Mouse (Mus musculus): Measurements from ENCODE around the gene Gm9049. TPM values are rescaled to one million over a fixed set of nuclear protein-coding genes. Genes with fewer than 3 reads are reported as not detected.

The Gm9049 gene
- polyA plus RNA-seq, 1 experiment from 2014 or later = not detected

Other genes with a start within 250 kb of the Gm9049 start
- 47.2 and 48.7 TPM in 2 replicates for gene Mdm1, start 212.3 kb downstream of the Gm9049 start, polyA plus RNA-seq (2016; fragmentation: Nextera tagmentation; extraction: Ambion mirVana)
- gene Il22, start 149.2 kb downstream of the Gm9049 start, polyA plus RNA-seq (2016; fragmentation: Nextera tagmentation; extraction: Ambion mirVana) = not detected in 2 replicates
- gene Gm32717, start 113.3 kb downstream of the Gm9049 start, polyA plus RNA-seq (2016; fragmentation: Nextera tagmentation; extraction: Ambion mirVana) = 0.09 TPM in 1 of 2 replicates, not detected in the other
- gene Gm32802, start 95.4 kb downstream of the Gm9049 start, polyA plus RNA-seq (2016; fragmentation: Nextera tagmentation; extraction: Ambion mirVana) = 0.09 TPM in 1 of 2 replicates, not detected in the other
- gene Iltifb, start 59.1 kb downstream of the Gm9049 start, polyA plus RNA-seq (2016; fragmentation: Nextera tagmentation; extraction: Ambion mirVana) = not detected in 2 replicates
- 0.06 TPM in 1 of 2 replicates, not detected in the other for gene Gm9040, start 27.1 kb downstream of the Gm9049 start, polyA plus RNA-seq (2016; fragmentation: Nextera tagmentation; extraction: Ambion mirVana)
- 0.06 TPM in 1 of 2 replicates, not detected in the other for gene Gm9044, start 21.7 kb downstream of the Gm9049 start, polyA plus RNA-seq (2016; fragmentation: Nextera tagmentation; extraction: Ambion mirVana)
- not detected in 2 replicates for gene Gm9045, start 16.3 kb downstream of the Gm9049 start, polyA plus RNA-seq (2016; fragmentation: Nextera tagmentation; extraction: Ambion mirVana)
- not detected in 2 replicates for gene Gm9046, start 10.8 kb downstream of the Gm9049 start, polyA plus RNA-seq (2016; fragmentation: Nextera tagmentation; extraction: Ambion mirVana)
- gene Gm9048, start 5.4 kb downstream of the Gm9049 start, polyA plus RNA-seq (2016; fragmentation: Nextera tagmentation; extraction: Ambion mirVana) = 0.13 TPM in 1 of 2 replicates, not detected in the other
- not detected in 2 replicates for gene Ifng, start 86.9 kb upstream of the Gm9049 start, polyA plus RNA-seq (2016; fragmentation: Nextera tagmentation; extraction: Ambion mirVana)